In genomic region chr17:32528408-32529337, GRCm38 (mm10) we compare ENCODE assay signal across 8 mouse cellular contexts. TPM values are rescaled to one million over a fixed set of nuclear protein-coding genes. Genes with fewer than 3 reads are reported as not detected.
A peak's percentile ranks its signal among the peaks of the same experiment; 100 is the strongest.
DNase-seq lines count a peak whose midpoint lies in the region; ATAC-seq and TF ChIP-seq lines count a peak whose summit lies in the region.

No protein-coding gene starts in this region.

- intact Hi-C loops in heart, adult 2 months (cut with DNase I): loop anchor here (1.0 kb wide), 1 partner anchor 152 kb away; no protein-coding TSS in a partner anchor

- H3K27me3 ChIP-seq in embryonic facial prominence, embryonic 13.5 days: no peaks in the 10 kb centered on the region
- H3K27me3 ChIP-seq in heart, adult 2 months (ENCODE audit: control insufficient read depth, insufficient read depth, low read length): no peaks in the 10 kb centered on the region
- no peaks in the 10 kb centered on the region for H3K27me3 ChIP-seq in limb, embryonic 12.5 days
- no peaks in the 10 kb centered on the region for H3K27me3 ChIP-seq in midbrain, embryonic 14.5 days (ENCODE audit: control insufficient read depth, insufficient read depth, low read length)

- peak; percentile 36; the same call in 1 of the 2 replicates for TF ChIP-seq POLR2A in heart, adult 2 months (IDR thresholded peaks at IDR 0.05; ENCODE audit: insufficient read depth, low read depth, low read length)

- TF ChIP-seq EP300 in heart, adult 2 months (IDR thresholded peaks at IDR 0.05; ENCODE audit: insufficient read depth, low read depth, low read length): 0 out of 2 replicates have a peak, but pooled peaks have one; percentile 61

- peak; percentile 87 for TF ChIP-seq CTCF in heart, adult 2 months (IDR thresholded peaks at IDR 0.05)

- peaks cover 37% of the 10 kb centered on the region for H3K36me3 ChIP-seq in embryonic facial prominence, embryonic 13.5 days
- no peaks in the 10 kb centered on the region for H3K36me3 ChIP-seq in heart, adult 2 months (ENCODE audit: control insufficient read depth, insufficient read depth, low read length)
- peaks cover 36% of the 10 kb centered on the region for H3K36me3 ChIP-seq in limb, embryonic 12.5 days
- H3K36me3 ChIP-seq in midbrain, embryonic 14.5 days (ENCODE audit: control insufficient read depth, insufficient read depth, low read length): peaks cover 19% of the 10 kb centered on the region

- peak overlapping the region; percentile 36; the same call in 1 of the 2 replicates for H3K9ac ChIP-seq in embryonic facial prominence, embryonic 13.5 days
- peak overlapping the region; percentile 45 for H3K9ac ChIP-seq in heart, adult 2 months (ENCODE audit: low read depth, low read length)
- peak overlapping the region; percentile 27; the same call in 1 of the 2 replicates for H3K9ac ChIP-seq in limb, embryonic 12.5 days (replicated peaks)
- no peak overlapping the region; the same call in 1 of the 2 replicates for H3K9ac ChIP-seq in midbrain, embryonic 14.5 days (replicated peaks; ENCODE audit: low read length)

- DNase-seq in 416B (ENCODE audit: low read depth): peak; percentile 94
- DNase-seq in adrenal gland, postnatal 4 days (ENCODE audit: low spot score in 2 of 2): peak; percentile 72 to 88
- peak; percentile 85 to 87 for DNase-seq in heart, adult 2 months
- DNase-seq in kidney, adult 8-10 months: peak; percentile 87 to 91
- peak; percentile 84 for DNase-seq in midbrain, embryonic 14.5 days
- peak; percentile 71 for DNase-seq in spleen, adult 12 weeks (ENCODE audit: low spot score)

- H3K4me1 ChIP-seq in embryonic facial prominence, embryonic 13.5 days: no peaks in the 10 kb centered on the region
- peaks cover 1% of the 10 kb centered on the region for H3K4me1 ChIP-seq in heart, adult 2 months (ENCODE audit: control insufficient read depth, insufficient read depth, low read length)
- peaks cover 7% of the 10 kb centered on the region; the same call in 1 of the 2 replicates for H3K4me1 ChIP-seq in limb, embryonic 12.5 days (replicated peaks)
- H3K4me1 ChIP-seq in midbrain, embryonic 14.5 days (ENCODE audit: control insufficient read depth, insufficient read depth, low read length): 0 out of 2 replicates have a peak, but pooled peaks cover 4% of the 10 kb centered on the region

- 20% methylated on average over 26 of the region's 26 CpGs for WGBS in embryonic facial prominence, embryonic 13.5 days
- 20% methylated on average over 26 of the region's 26 CpGs for WGBS in heart, adult 2 months
- 18% methylated on average over 26 of the region's 26 CpGs for WGBS in limb, embryonic 12.5 days
- WGBS in midbrain, embryonic 14.5 days: 18% methylated on average over 26 of the region's 26 CpGs

- no peaks in the 10 kb centered on the region for H3K79me2 ChIP-seq in heart, adult 2 months (replicated peaks; ENCODE audit: control insufficient read depth, insufficient read depth, low read length)

- no peaks in the 10 kb centered on the region for H3K9me3 ChIP-seq in embryonic facial prominence, embryonic 13.5 days
- H3K9me3 ChIP-seq in limb, embryonic 12.5 days: no peaks in the 10 kb centered on the region
- no peaks in the 10 kb centered on the region for H3K9me3 ChIP-seq in midbrain, embryonic 14.5 days (ENCODE audit: control insufficient read depth, low read length)

- no peak overlapping the region for H3K27ac ChIP-seq in embryonic facial prominence, embryonic 13.5 days
- no peak overlapping the region for H3K27ac ChIP-seq in heart, adult 2 months
- no peak overlapping the region for H3K27ac ChIP-seq in limb, embryonic 12.5 days
- no peak overlapping the region for H3K27ac ChIP-seq in midbrain, embryonic 14.5 days (replicated peaks; ENCODE audit: low read depth, low read length)

- peak overlapping the region; percentile 20 for H3K4me3 ChIP-seq in embryonic facial prominence, embryonic 13.5 days
- H3K4me3 ChIP-seq in heart, adult 2 months: peak overlapping the region; percentile 36
- peak overlapping the region; percentile 18; the same call in 1 of the 2 replicates for H3K4me3 ChIP-seq in limb, embryonic 12.5 days (replicated peaks)
- no peak overlapping the region; the same call in 1 of the 2 replicates for H3K4me3 ChIP-seq in midbrain, embryonic 14.5 days (replicated peaks; ENCODE audit: low read depth, low read length)

- H3K4me2 ChIP-seq in embryonic facial prominence, embryonic 13.5 days: peak overlapping the region; percentile 36
- peak overlapping the region; percentile 48 for H3K4me2 ChIP-seq in limb, embryonic 12.5 days
- H3K4me2 ChIP-seq in midbrain, embryonic 14.5 days (ENCODE audit: low read length): peak overlapping the region; percentile 39

- ATAC-seq in embryonic facial prominence, embryonic 13.5 days (ENCODE audit: insufficient number of reproducible peaks, insufficient read depth, low FRiP score, low TSS enrichment, low read depth): 0 out of 2 replicates have a peak, but pooled peaks have one; percentile 22
- ATAC-seq in limb, embryonic 12.5 days (ENCODE audit: insufficient number of reproducible peaks, insufficient read depth, low FRiP score, low TSS enrichment, low read depth): peak; percentile 42; the same call in 1 of the 2 replicates
- ATAC-seq in midbrain, embryonic 14.5 days (ENCODE audit: low FRiP score, low TSS enrichment): no peak

RNA-seq across cellular contexts. Expression of gene Cyp4f16, which starts 7.7 kb away (rescaled TPM):
- 10 to 100 TPM; 26.0 to 27.6 TPM for total RNA-seq in adrenal gland, postnatal 4 days (2021)
- 20.5 and 23.0 TPM in 2 replicates for polyA plus RNA-seq in embryonic facial prominence, embryonic 13.5 days (2015; fragmentation: Nextera tagmentation; extraction: Ambion mirVana)
- total RNA-seq in heart, adult 2 months (2021): 1 to 10 TPM; 4.5 to 4.7 TPM
- 10.2 and 10.5 TPM in 2 replicates for polyA plus RNA-seq in heart, adult 2 months (2012; rRNA removed)
- polyA plus RNA-seq in limb, embryonic 12.5 days (2016; fragmentation: Nextera tagmentation; extraction: Ambion mirVana): 23.8 and 26.6 TPM in 2 replicates
- polyA plus RNA-seq in midbrain, embryonic 14.5 days (2014; fragmentation: Nextera tagmentation; extraction: Ambion mirVana): 12.7 and 14.4 TPM in 2 replicates

RNA-seq across cellular contexts. Expression of gene Cyp4f17, which starts 22.8 kb away (rescaled TPM):
- 10 to 100 TPM in 1 of 2 experiments, 1 to 10 TPM in 1; 9.8 to 12.7 TPM for total RNA-seq in adrenal gland, postnatal 4 days (2021)
- 18.4 and 20.3 TPM in 2 replicates for polyA plus RNA-seq in embryonic facial prominence, embryonic 13.5 days (2015; fragmentation: Nextera tagmentation; extraction: Ambion mirVana)
- 1 to 10 TPM; 4.5 to 5.4 TPM for total RNA-seq in heart, adult 2 months (2021)
- polyA plus RNA-seq in heart, adult 2 months (2012; rRNA removed): 8.6 and 9.8 TPM in 2 replicates
- polyA plus RNA-seq in limb, embryonic 12.5 days (2016; fragmentation: Nextera tagmentation; extraction: Ambion mirVana): 13.3 and 13.8 TPM in 2 replicates
- polyA plus RNA-seq in midbrain, embryonic 14.5 days (2014; fragmentation: Nextera tagmentation; extraction: Ambion mirVana): 10.4 and 10.8 TPM in 2 replicates
